Mouse (Mus musculus) erythroblast, embryonic 14.5 days (primary cell): ENCODE results near the gene AI837181.

ENCODE experiments used
- GATA1 ChIP-seq: IDR thresholded peaks from 2 replicates; pipeline ENCODE4 v1.6.1; 2012; ENCODE audit warnings: low read length, inconsistent platforms, mixed read lengths
- TAL1 ChIP-seq: IDR thresholded peaks from 3 replicates; pipeline ENCODE4 v1.6.1; 2012; ENCODE audit warnings: low read length, inconsistent platforms, mixed read lengths

DNA sequence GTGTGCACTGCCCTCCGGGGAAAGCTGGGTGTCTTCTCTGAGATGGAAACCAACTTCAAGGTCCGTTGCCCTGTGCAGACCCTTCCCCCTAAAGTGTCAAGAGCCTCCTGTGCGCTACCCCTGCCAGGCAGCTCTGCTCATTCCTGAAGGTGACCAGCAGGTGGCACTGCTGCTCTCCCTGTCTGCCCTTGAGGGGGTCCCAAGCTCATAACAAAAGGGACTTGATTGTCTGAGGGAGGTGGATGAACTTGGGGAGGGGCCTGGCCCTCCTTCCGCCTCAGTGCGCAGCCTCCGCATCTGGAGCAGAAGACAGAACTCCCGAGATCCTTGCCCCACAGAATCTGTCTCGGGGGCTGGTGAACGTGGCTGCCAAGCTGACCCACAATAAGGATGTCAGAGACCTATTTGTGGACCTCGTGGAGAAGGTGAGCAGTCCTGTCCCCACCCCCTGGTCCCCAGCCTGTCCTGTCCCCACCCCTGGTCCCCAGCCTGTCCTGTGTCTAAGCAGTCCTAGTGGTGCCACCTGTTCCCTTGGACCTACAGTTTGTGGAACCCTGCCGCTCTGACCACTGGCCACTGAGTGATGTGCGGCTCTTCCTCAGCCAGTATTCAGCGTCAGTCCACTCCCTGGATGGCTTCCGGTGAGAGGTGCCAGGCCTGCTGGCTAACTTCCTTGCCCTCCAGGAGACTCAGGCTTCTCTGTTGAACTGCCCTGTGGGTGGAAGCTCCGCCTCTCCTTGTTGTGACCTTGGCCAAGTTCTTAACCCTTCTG, 39.0 kb downstream of the AI837181 start:
- no peak for TF ChIP-seq GATA1
- no peak for TF ChIP-seq TAL1
